Mouse (Mus musculus): ENCODE data around the gene Ubr2. TPM values are rescaled to one million over a fixed set of nuclear protein-coding genes. Genes with fewer than 3 reads are reported as not detected.

The Ubr2 gene
- polyA plus RNA-seq, 1 experiment from 2014 or later = 14.4 TPM

- Histone ChIP-seq H3K4me1 (ENCODE audit: control insufficient read depth, insufficient read depth, low read length) (peaks cover 3% of the 10 kb centered on the region; the same call in 1 of the 2 replicates), H3K4me2 (ENCODE audit: low read depth, low read length) (peak overlapping the region; percentile 51), H3K27me3 (ENCODE audit: control insufficient read depth, insufficient read depth, low read length) (no peaks in the 10 kb centered on the region), H3K4me3 (replicated peaks; ENCODE audit: low read length) (peak overlapping the region; percentile 31), H3K9ac (ENCODE audit: low read length) (peak overlapping the region; percentile 24), H3K9me3 (replicated peaks; ENCODE audit: control insufficient read depth, low read length) (no peaks in the 10 kb centered on the region), H3K36me3 (ENCODE audit: control insufficient read depth, insufficient read depth, low read length) (no peaks in the 10 kb centered on the region), H3K27ac (ENCODE audit: low read length) (peak overlapping the region; percentile 36; the same call in 1 of the 2 replicates)
- peak; percentile 77 for ATAC-seq (ENCODE audit: insufficient read depth, low FRiP score)
- WGBS = 15% methylated on average over 18 of the region's 18 CpGs
Measured at GRCm38 (mm10) chr17:47038844-47039803, 28.8 kb upstream of the Ubr2 start.

DNA sequence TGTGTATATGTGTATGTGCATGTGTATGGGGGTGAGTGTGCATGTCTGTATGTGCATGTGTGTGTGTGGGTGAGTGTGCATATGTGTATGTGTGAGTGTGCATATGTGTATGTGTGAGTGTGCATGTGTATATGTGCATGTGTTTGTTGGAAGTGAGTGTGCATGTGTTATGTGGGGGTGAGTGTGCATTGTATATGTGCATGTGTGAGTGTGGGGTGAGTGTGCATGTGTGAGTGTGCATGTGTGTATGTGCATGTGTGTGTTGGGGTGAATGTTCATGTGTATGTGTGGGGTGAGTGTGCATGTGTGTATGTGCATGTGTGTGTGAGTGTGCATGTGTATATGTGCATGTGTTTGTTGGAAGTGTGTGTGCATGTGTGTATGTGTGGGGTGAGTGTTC, 24.2 kb upstream of the Ubr2 start:
- no peak overlapping the region for H3K9ac ChIP-seq (ENCODE audit: low read length)
- no peak overlapping the region for H3K27ac ChIP-seq (ENCODE audit: low read length)
- no peak overlapping the region for H3K4me2 ChIP-seq (ENCODE audit: low read depth, low read length)
- ATAC-seq (ENCODE audit: insufficient read depth, low FRiP score) = no peak
- no peaks in the 10 kb centered on the region for H3K27me3 ChIP-seq (ENCODE audit: control insufficient read depth, insufficient read depth, low read length)
- peaks cover 3% of the 10 kb centered on the region; the same call in 1 of the 2 replicates for H3K4me1 ChIP-seq (ENCODE audit: control insufficient read depth, insufficient read depth, low read length)
- no peak overlapping the region for H3K4me3 ChIP-seq (replicated peaks; ENCODE audit: low read length)
- no peaks in the 10 kb centered on the region for H3K36me3 ChIP-seq (ENCODE audit: control insufficient read depth, insufficient read depth, low read length)
- H3K9me3 ChIP-seq (replicated peaks; ENCODE audit: control insufficient read depth, low read length) = no peaks in the 10 kb centered on the region; the same call in 1 of the 2 replicates

- no peak overlapping the region for H3K4me2 ChIP-seq (ENCODE audit: low read depth, low read length)
- ATAC-seq (ENCODE audit: insufficient read depth, low FRiP score) = no peak
- H3K4me3 ChIP-seq (replicated peaks; ENCODE audit: low read length) = no peak overlapping the region
- H3K4me1 ChIP-seq (ENCODE audit: control insufficient read depth, insufficient read depth, low read length) = peaks cover 1% of the 10 kb centered on the region; the same call in 1 of the 2 replicates
- 2% methylated on average over 4 of the region's 4 CpGs for WGBS
- no peaks in the 10 kb centered on the region; the same call in 1 of the 2 replicates for H3K9me3 ChIP-seq (replicated peaks; ENCODE audit: control insufficient read depth, low read length)
- no peak overlapping the region for H3K27ac ChIP-seq (ENCODE audit: low read length)
- H3K36me3 ChIP-seq (ENCODE audit: control insufficient read depth, insufficient read depth, low read length) = no peaks in the 10 kb centered on the region
- H3K27me3 ChIP-seq (ENCODE audit: control insufficient read depth, insufficient read depth, low read length) = no peaks in the 10 kb centered on the region
- no peak overlapping the region for H3K9ac ChIP-seq (ENCODE audit: low read length)
Measured at GRCm38 (mm10) chr17:47033643-47034042, 23.3 kb upstream of the Ubr2 start.

DNA sequence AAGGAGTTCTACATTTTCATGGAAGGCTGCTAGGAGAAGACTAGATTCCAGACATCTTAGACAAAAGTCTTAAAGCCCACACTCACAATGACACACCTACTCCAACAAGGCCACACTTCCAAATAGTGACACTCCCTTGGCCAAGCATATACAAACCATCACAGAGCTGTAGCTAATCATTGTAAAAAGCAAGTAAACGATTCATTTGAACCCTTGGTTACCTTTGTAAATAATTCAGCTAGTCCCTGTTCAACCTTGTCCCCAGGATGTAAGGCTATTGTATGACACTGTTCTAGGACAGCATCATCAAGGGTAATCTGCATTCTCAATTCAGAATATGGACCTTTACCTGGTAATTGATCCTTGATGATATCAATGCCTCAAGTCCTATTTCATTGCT, 14.4 kb upstream of the Ubr2 start:
- Histone ChIP-seq H3K27ac (ENCODE audit: low read length) (no peak overlapping the region), H3K4me1 (ENCODE audit: control insufficient read depth, insufficient read depth, low read length) (no peaks in the 10 kb centered on the region), H3K27me3 (ENCODE audit: control insufficient read depth, insufficient read depth, low read length) (no peaks in the 10 kb centered on the region), H3K4me3 (replicated peaks; ENCODE audit: low read length) (no peak overlapping the region), H3K4me2 (ENCODE audit: low read depth, low read length) (no peak overlapping the region), H3K36me3 (ENCODE audit: control insufficient read depth, insufficient read depth, low read length) (no peaks in the 10 kb centered on the region), H3K9ac (ENCODE audit: low read length) (no peak overlapping the region), H3K9me3 (replicated peaks; ENCODE audit: control insufficient read depth, low read length) (no peaks in the 10 kb centered on the region)
- no peak for ATAC-seq (ENCODE audit: insufficient read depth, low FRiP score)
- 62% methylated on average over 1 of the region's 1 CpGs for WGBS

- Histone ChIP-seq H3K36me3 (ENCODE audit: control insufficient read depth, insufficient read depth, low read length) (no peaks in the 10 kb centered on the region), H3K4me3 (replicated peaks; ENCODE audit: low read length) (no peak overlapping the region), H3K4me1 (ENCODE audit: control insufficient read depth, insufficient read depth, low read length) (no peaks in the 10 kb centered on the region), H3K4me2 (ENCODE audit: low read depth, low read length) (no peak overlapping the region), H3K9me3 (replicated peaks; ENCODE audit: control insufficient read depth, low read length) (no peaks in the 10 kb centered on the region), H3K9ac (ENCODE audit: low read length) (no peak overlapping the region), H3K27ac (ENCODE audit: low read length) (no peak overlapping the region), H3K27me3 (ENCODE audit: control insufficient read depth, insufficient read depth, low read length) (no peaks in the 10 kb centered on the region)
- ATAC-seq (ENCODE audit: insufficient read depth, low FRiP score) = no peak
- 78% methylated on average over 1 of the region's 1 CpGs for WGBS
Measured at GRCm38 (mm10) chr17:47023369-47023768, 13.0 kb upstream of the Ubr2 start.

- Histone ChIP-seq H3K36me3 (ENCODE audit: control insufficient read depth, insufficient read depth, low read length) (no peaks in the 10 kb centered on the region), H3K9ac (ENCODE audit: low read length) (no peak overlapping the region), H3K27me3 (ENCODE audit: control insufficient read depth, insufficient read depth, low read length) (no peaks in the 10 kb centered on the region), H3K9me3 (replicated peaks; ENCODE audit: control insufficient read depth, low read length) (no peaks in the 10 kb centered on the region), H3K4me1 (ENCODE audit: control insufficient read depth, insufficient read depth, low read length) (peaks cover 13% of the 10 kb centered on the region), H3K4me3 (replicated peaks; ENCODE audit: low read length) (no peak overlapping the region), H3K27ac (ENCODE audit: low read length) (no peak overlapping the region), H3K4me2 (ENCODE audit: low read depth, low read length) (no peak overlapping the region)
- WGBS = 32% methylated on average over 11 of the region's 11 CpGs
- ATAC-seq (ENCODE audit: insufficient read depth, low FRiP score) = no peak
Measured at GRCm38 (mm10) chr17:47012896-47013295, 2.5 kb upstream of the Ubr2 start.

- Histone ChIP-seq H3K36me3 (ENCODE audit: control insufficient read depth, insufficient read depth, low read length) (no peaks in the 10 kb centered on the region), H3K9ac (ENCODE audit: low read length) (no peak overlapping the region), H3K27ac (ENCODE audit: low read length) (no peak overlapping the region), H3K4me3 (replicated peaks; ENCODE audit: low read length) (no peak overlapping the region), H3K9me3 (replicated peaks; ENCODE audit: control insufficient read depth, low read length) (no peaks in the 10 kb centered on the region), H3K27me3 (ENCODE audit: control insufficient read depth, insufficient read depth, low read length) (no peaks in the 10 kb centered on the region), H3K4me2 (ENCODE audit: low read depth, low read length) (no peak overlapping the region), H3K4me1 (ENCODE audit: control insufficient read depth, insufficient read depth, low read length) (peaks cover 14% of the 10 kb centered on the region)
- 81% methylated on average over 1 of the region's 1 CpGs for WGBS
- ATAC-seq (ENCODE audit: insufficient read depth, low FRiP score) = no peak
Measured at GRCm38 (mm10) chr17:47011661-47012043, 1.3 kb upstream of the Ubr2 start.

- no peaks in the 10 kb centered on the region for H3K27me3 ChIP-seq (ENCODE audit: control insufficient read depth, insufficient read depth, low read length)
- H3K9ac ChIP-seq (ENCODE audit: low read length) = peak overlapping the region; percentile 46; the same call in 1 of the 2 replicates
- H3K4me1 ChIP-seq (ENCODE audit: control insufficient read depth, insufficient read depth, low read length) = peaks cover 20% of the 10 kb centered on the region
- 0 out of 2 replicates have a peak, but pooled peaks cover 2% of the 10 kb centered on the region for H3K36me3 ChIP-seq (ENCODE audit: control insufficient read depth, insufficient read depth, low read length)
- 12% methylated on average over 25 of the region's 25 CpGs for WGBS
- peak overlapping the region; percentile 72 for H3K4me2 ChIP-seq (ENCODE audit: low read depth, low read length)
- peak; percentile 77 for ATAC-seq (ENCODE audit: insufficient read depth, low FRiP score)
- H3K4me3 ChIP-seq (replicated peaks; ENCODE audit: low read length) = peak overlapping the region; percentile 92
- H3K9me3 ChIP-seq (replicated peaks; ENCODE audit: control insufficient read depth, low read length) = no peaks in the 10 kb centered on the region
- H3K27ac ChIP-seq (ENCODE audit: low read length) = peak overlapping the region; percentile 79
Measured at GRCm38 (mm10) chr17:47010722-47011660, 635 bp upstream of the Ubr2 start.
